Mouse (Mus musculus) cerebellum, postnatal 4 days (tissue): ENCODE measurements around the gene Apon.
"Not testable (repeated sequence)": the region's sequence is repeated elsewhere in the genome, so short reads cannot be mapped to it uniquely, and the experiment has no call there.

ENCODE experiments used
- DNase-seq, 2 experiments: peaks; one replicate each; pipeline ENCODE4 v3.0.0; 2022; ENCODE audit warnings: low spot score in 2 of 2, mixed read lengths in 1 of 2

Apon gene

GRCm38 (mm10) chr10:128272819-128273439, 19.0 kb downstream of the Apon start:
- not testable (repeated sequence) for DNase-seq

GRCm38 (mm10) chr10:128275374-128275773, 21.5 kb downstream of the Apon start:
- not testable (repeated sequence) for DNase-seq

- DNase-seq: no peak
Measured at GRCm38 (mm10) chr10:128278158-128278557, 24.3 kb downstream of the Apon start.

- no peak for DNase-seq
Measured at GRCm38 (mm10) chr10:128280943-128281342, 27.0 kb downstream of the Apon start.

- no peak for DNase-seq
Measured at GRCm38 (mm10) chr10:128281682-128282081, 27.8 kb downstream of the Apon start.

GRCm38 (mm10) chr10:128282886-128283450, 29.1 kb downstream of the Apon start:
- DNase-seq: no peak

- peak; percentile 56 to 77 for DNase-seq
Measured at GRCm38 (mm10) chr10:128283604-128284579, 30.0 kb downstream of the Apon start.

- peak in 1 of 2 experiments; percentile 30 for DNase-seq
Measured at GRCm38 (mm10) chr10:128290594-128290993, 36.7 kb downstream of the Apon start.

- no peak for DNase-seq
Measured at GRCm38 (mm10) chr10:128296370-128297090, 42.6 kb downstream of the Apon start.

- peak in 1 of 2 experiments; percentile 41 for DNase-seq
Measured at GRCm38 (mm10) chr10:128297221-128297620, 43.3 kb downstream of the Apon start.

GRCm38 (mm10) chr10:128297622-128298021, 43.7 kb downstream of the Apon start:
- peak in 1 of 2 experiments; percentile 44 for DNase-seq

- no peak for DNase-seq
Measured at GRCm38 (mm10) chr10:128298243-128298642, 44.3 kb downstream of the Apon start.

- DNase-seq: no peak
Measured at GRCm38 (mm10) chr10:128298702-128299171, 44.8 kb downstream of the Apon start, which contains the start of gene Il23a. Gene Il23a (minus strand): TSS chr10:128298752.

- DNase-seq: no peak
Measured at GRCm38 (mm10) chr10:128302357-128302756, 48.5 kb downstream of the Apon start.

GRCm38 (mm10) chr10:128302785-128303125, 48.9 kb downstream of the Apon start:
- DNase-seq: no peak

- peak; percentile 99 to 100 for DNase-seq
Measured at GRCm38 (mm10) chr10:128303126-128304021, 49.5 kb downstream of the Apon start, which contains the start of gene Pan2. Gene Pan2 (plus strand): TSS chr10:128303335.
